Mouse (Mus musculus) small intestine, adult 2 months (tissue): ENCODE data around the gene Hs2st1.

Experiments
- CTCF ChIP-seq: fragments of 200-500 bp; IDR thresholded peaks from 2 replicates; pipeline ENCODE4 v1.5.1; 2012; ENCODE audit warnings: low read depth, mild to moderate bottlenecking, control low read depth, inconsistent platforms, low read length, moderate library complexity, mixed read lengths; ENCODE audit not compliant: insufficient replicate concordance, insufficient read length; ENCODE audit errors: extremely low read depth
- POLR2A ChIP-seq: fragments of 200-500 bp; IDR thresholded peaks from 2 replicates; pipeline ENCODE4 v1.6.1; 2012; ENCODE audit warnings: low read depth, mild to moderate bottlenecking, control low read depth, inconsistent platforms, low read length, moderate library complexity

- TF ChIP-seq CTCF (no peak), POLR2A (no peak)
Observed at GRCm38 (mm10) chr3:144569401-144569971, 495 bp downstream of the Hs2st1 start.
